Mouse (Mus musculus): ENCODE results near the gene Tbc1d10c. TPM values are rescaled to one million over a fixed set of nuclear protein-coding genes. Genes with fewer than 3 reads are reported as not detected.

Tbc1d10c gene
- polyA plus RNA-seq, 1 experiment, result 0.98 TPM

GRCm38 (mm10) chr19:4180411-4180810 is 10.7 kb downstream of the Tbc1d10c start:
- Histone ChIP-seq H3K27me3 (ENCODE audit: control insufficient read depth, insufficient read depth, low read length) (no peaks in the 10 kb centered on the region), H3K27ac (ENCODE audit: control insufficient read depth, insufficient read depth, low read depth, low read length) (no peak overlapping the region), H3K36me3 (ENCODE audit: control insufficient read depth, insufficient read depth, low read length) (no peaks in the 10 kb centered on the region), H3K4me1 (ENCODE audit: control insufficient read depth, insufficient read depth, low read length) (0 out of 2 replicates have a peak, but pooled peaks cover 2% of the 10 kb centered on the region), H3K4me3 (ENCODE audit: control insufficient read depth, low read depth, low read length) (no peak overlapping the region)
- TF ChIP-seq CTCF (IDR thresholded peaks at IDR 0.05; ENCODE audit: control insufficient read depth, insufficient read depth, insufficient replicate concordance, low read depth, low read length), result no peak

GRCm38 (mm10) chr19:4175368-4175947 is 15.6 kb downstream of the Tbc1d10c start, which contains the start of gene Carns1:
Carns1 (minus strand) TSS chr19:4175479.
- no peaks in the 10 kb centered on the region for H3K36me3 ChIP-seq (ENCODE audit: control insufficient read depth, insufficient read depth, low read length)
- no peaks in the 10 kb centered on the region for H3K27me3 ChIP-seq (ENCODE audit: control insufficient read depth, insufficient read depth, low read length)
- no peaks in the 10 kb centered on the region; the same call in none of the 2 replicates for H3K4me1 ChIP-seq (ENCODE audit: control insufficient read depth, insufficient read depth, low read length)
- H3K4me3 ChIP-seq (ENCODE audit: control insufficient read depth, low read depth, low read length), result no peak within 1 kb of the TSS
- no peak within 1 kb of the TSS for H3K27ac ChIP-seq (ENCODE audit: control insufficient read depth, insufficient read depth, low read depth, low read length)
- TF ChIP-seq POLR2A (IDR thresholded peaks at IDR 0.05; ENCODE audit: control insufficient read depth, low read depth, low read length) (no peak), CTCF (IDR thresholded peaks at IDR 0.05; ENCODE audit: control insufficient read depth, insufficient read depth, insufficient replicate concordance, low read depth, low read length) (no peak)

- Histone ChIP-seq H3K27ac (ENCODE audit: control insufficient read depth, insufficient read depth, low read depth, low read length) (no peak overlapping the region), H3K4me1 (ENCODE audit: control insufficient read depth, insufficient read depth, low read length) (peaks cover 5% of the 10 kb centered on the region), H3K4me3 (ENCODE audit: control insufficient read depth, low read depth, low read length) (no peak overlapping the region), H3K36me3 (ENCODE audit: control insufficient read depth, insufficient read depth, low read length) (no peaks in the 10 kb centered on the region), H3K27me3 (ENCODE audit: control insufficient read depth, insufficient read depth, low read length) (no peaks in the 10 kb centered on the region)
- no peak for TF ChIP-seq POLR2A (IDR thresholded peaks at IDR 0.05; ENCODE audit: control insufficient read depth, low read depth, low read length)
- TF ChIP-seq CTCF (IDR thresholded peaks at IDR 0.05; ENCODE audit: control insufficient read depth, insufficient read depth, insufficient replicate concordance, low read depth, low read length), result no peak; the same call in 1 of the 2 replicates
Observed at GRCm38 (mm10) chr19:4172925-4173324, 18.2 kb downstream of the Tbc1d10c start.

GRCm38 (mm10) chr19:4171393-4172290 is 19.4 kb downstream of the Tbc1d10c start:
- no peak overlapping the region for H3K4me3 ChIP-seq (ENCODE audit: control insufficient read depth, low read depth, low read length)
- no peak for TF ChIP-seq POLR2A (IDR thresholded peaks at IDR 0.05; ENCODE audit: control insufficient read depth, low read depth, low read length)
- TF ChIP-seq CTCF (IDR thresholded peaks at IDR 0.05; ENCODE audit: control insufficient read depth, insufficient read depth, insufficient replicate concordance, low read depth, low read length), result no peak
- no peaks in the 10 kb centered on the region for H3K36me3 ChIP-seq (ENCODE audit: control insufficient read depth, insufficient read depth, low read length)
- H3K27me3 ChIP-seq (ENCODE audit: control insufficient read depth, insufficient read depth, low read length), result no peaks in the 10 kb centered on the region
- peaks cover 5% of the 10 kb centered on the region for H3K4me1 ChIP-seq (ENCODE audit: control insufficient read depth, insufficient read depth, low read length)
- no peak overlapping the region for H3K27ac ChIP-seq (ENCODE audit: control insufficient read depth, insufficient read depth, low read depth, low read length)

GRCm38 (mm10) chr19:4170723-4171392 is 20.2 kb downstream of the Tbc1d10c start:
- Histone ChIP-seq H3K4me1 (ENCODE audit: control insufficient read depth, insufficient read depth, low read length) (peaks cover 5% of the 10 kb centered on the region), H3K4me3 (ENCODE audit: control insufficient read depth, low read depth, low read length) (no peak overlapping the region), H3K27ac (ENCODE audit: control insufficient read depth, insufficient read depth, low read depth, low read length) (no peak overlapping the region), H3K36me3 (ENCODE audit: control insufficient read depth, insufficient read depth, low read length) (no peaks in the 10 kb centered on the region), H3K27me3 (ENCODE audit: control insufficient read depth, insufficient read depth, low read length) (no peaks in the 10 kb centered on the region)
- TF ChIP-seq CTCF (IDR thresholded peaks at IDR 0.05; ENCODE audit: control insufficient read depth, insufficient read depth, insufficient replicate concordance, low read depth, low read length) (no peak), POLR2A (IDR thresholded peaks at IDR 0.05; ENCODE audit: control insufficient read depth, low read depth, low read length) (no peak)

- Histone ChIP-seq H3K4me3 (ENCODE audit: control insufficient read depth, low read depth, low read length) (peak overlapping the region; percentile 76), H3K27me3 (ENCODE audit: control insufficient read depth, insufficient read depth, low read length) (no peaks in the 10 kb centered on the region), H3K36me3 (ENCODE audit: control insufficient read depth, insufficient read depth, low read length) (no peaks in the 10 kb centered on the region), H3K27ac (ENCODE audit: control insufficient read depth, insufficient read depth, low read depth, low read length) (peak overlapping the region; percentile 46), H3K4me1 (ENCODE audit: control insufficient read depth, insufficient read depth, low read length) (peaks cover 5% of the 10 kb centered on the region)
- TF ChIP-seq POLR2A (IDR thresholded peaks at IDR 0.05; ENCODE audit: control insufficient read depth, low read depth, low read length), result no peak
Observed at GRCm38 (mm10) chr19:4169810-4170209, 21.3 kb downstream of the Tbc1d10c start.

- H3K4me3 ChIP-seq (ENCODE audit: control insufficient read depth, low read depth, low read length), result peak overlapping the region; percentile 76
- peak overlapping the region; percentile 46 for H3K27ac ChIP-seq (ENCODE audit: control insufficient read depth, insufficient read depth, low read depth, low read length)
Observed at GRCm38 (mm10) chr19:4169378-4169784, 21.7 kb downstream of the Tbc1d10c start.

More at GRCm38 (mm10) chr19:4169378-4169784, 21.7 kb downstream of the Tbc1d10c start:
- Histone ChIP-seq H3K27me3 (ENCODE audit: control insufficient read depth, insufficient read depth, low read length) (no peaks in the 10 kb centered on the region), H3K4me1 (ENCODE audit: control insufficient read depth, insufficient read depth, low read length) (peaks cover 5% of the 10 kb centered on the region), H3K36me3 (ENCODE audit: control insufficient read depth, insufficient read depth, low read length) (no peaks in the 10 kb centered on the region)
- TF ChIP-seq POLR2A (IDR thresholded peaks at IDR 0.05; ENCODE audit: control insufficient read depth, low read depth, low read length) (peak; percentile 84), CTCF (IDR thresholded peaks at IDR 0.05; ENCODE audit: control insufficient read depth, insufficient read depth, insufficient replicate concordance, low read depth, low read length) (peak; percentile 41; the same call in 1 of the 2 replicates)
